Mouse (Mus musculus) left cerebral cortex, adult 2 months (tissue): Measurements from ENCODE around the gene Paqr7. TPM values are rescaled to one million over a fixed set of nuclear protein-coding genes. Genes with fewer than 3 reads are reported as not detected.

Experiments
- DNase-seq, 2 experiments: peaks; one replicate each; pipeline ENCODE4 v3.0.0; 2021 to 2022; ENCODE audit warnings: low spot score in 2 of 2, mixed read lengths in 1 of 2; ENCODE audit errors: extremely low spot score in 1 of 2
- H3K27ac ChIP-seq: fragments of 200-600 bp; 2 replicates; pipeline ENCODE4 v1.8.1; 2022
- H3K4me3 ChIP-seq: fragments of 200-600 bp; 2 replicates; pipeline ENCODE4 v1.8.1; 2022
- CTCF ChIP-seq: fragments of 200-600 bp; IDR thresholded peaks from 2 replicates; pipeline ENCODE4 v1.8.1; 2022; ENCODE audit warnings: antibody characterized with exemption, mild to moderate bottlenecking, moderate library complexity
- intact Hi-C: fragments of 180-260 bp; cut with DNase I; formaldehyde crosslinking; loops from one replicate; pipeline ENCODE4 v1.15.1; 2025
- microRNA-seq, 2 experiments: library from miRNA; unstranded; fragments of <30 nt; microRNA quantifications; one replicate each; pipeline ENCODE4 v1.2.0; 2021
- total RNA-seq, 2 experiments: library from RNA; stranded (reverse); gene quantifications; 2 replicates each; pipeline ENCODE4 v1.2.3; 2021

The Paqr7 gene
- total RNA-seq, 2 experiments from 2014 or later = 69.3 to 77.9 TPM

DNA sequence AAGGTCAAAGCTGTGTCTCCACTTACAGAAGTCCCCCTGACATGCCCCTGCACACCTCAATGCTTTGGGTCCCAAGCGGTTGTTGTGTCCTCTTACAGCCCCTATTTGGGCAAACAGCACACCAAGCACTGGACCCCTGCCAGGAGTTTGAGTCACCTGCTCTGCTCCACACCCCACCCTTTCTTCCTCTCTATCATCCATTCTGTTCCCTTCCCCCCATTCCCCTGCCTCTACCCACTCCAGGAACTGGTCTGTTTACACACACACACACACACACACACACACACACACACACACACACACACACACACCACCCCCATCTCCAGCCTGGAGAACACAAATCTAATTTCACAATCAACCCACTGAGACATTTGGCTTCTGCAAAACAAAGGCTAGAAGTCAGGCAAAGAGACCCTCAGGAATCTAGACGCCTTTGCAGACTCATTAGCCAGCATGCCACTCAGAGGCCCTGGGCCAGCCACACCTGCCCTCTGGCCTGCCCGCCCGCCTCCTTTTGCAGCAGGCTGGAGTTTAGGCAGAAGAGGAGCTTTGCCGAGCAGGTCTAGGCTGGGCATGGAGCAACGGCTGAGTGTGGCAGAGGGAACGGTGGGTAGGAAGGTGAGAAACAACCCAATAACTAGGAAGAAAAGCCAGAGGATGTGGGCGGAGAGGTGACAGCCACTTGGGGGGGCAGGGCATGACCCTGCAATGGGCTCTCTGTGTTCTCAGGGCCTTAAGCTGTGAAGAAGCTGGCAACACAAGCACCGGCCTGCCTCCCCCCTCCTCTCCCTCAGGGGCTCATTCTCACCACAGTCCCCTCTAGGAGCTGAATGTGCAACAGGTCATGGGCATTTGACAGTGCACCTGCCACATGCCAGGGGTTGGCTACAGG, 50.6 kb downstream of the Paqr7 start:
- no peak for TF ChIP-seq CTCF
- Histone ChIP-seq H3K27ac (peak overlapping the region; percentile 26; the same call in 1 of the 2 replicates), H3K4me3 (no peak overlapping the region)
- intact Hi-C loops = no loop called here
- DNase-seq = no peak

GRCm38 (mm10) chr4:134548169-134548938, 51.9 kb downstream of the Paqr7 start:
- TF ChIP-seq CTCF = no peak
- intact Hi-C loops = no loop called here

DNA sequence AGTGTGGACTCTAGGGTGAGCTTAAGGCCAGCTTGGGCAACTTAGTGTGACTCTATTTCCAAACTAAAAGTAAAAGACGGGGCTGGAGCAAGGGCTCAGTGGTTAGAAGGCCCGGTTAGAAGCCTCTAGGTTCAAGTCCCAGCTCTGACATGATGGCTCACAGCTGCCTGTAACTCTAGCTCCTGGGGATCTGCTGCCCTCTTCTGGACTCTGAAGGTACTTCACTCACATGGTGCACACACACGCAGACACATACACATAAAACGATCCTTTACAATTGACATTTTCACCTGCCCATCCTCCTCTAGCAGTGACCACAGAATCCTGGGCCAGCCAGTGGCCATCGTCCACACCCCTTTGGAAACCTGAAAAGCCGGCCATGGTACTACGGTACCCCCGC, 53.4 kb downstream of the Paqr7 start:
- Histone ChIP-seq H3K27ac (no peak overlapping the region), H3K4me3 (no peak overlapping the region)
- no peak for DNase-seq
- intact Hi-C loops = no loop called here
- TF ChIP-seq CTCF = peak; percentile 36

More at GRCm38 (mm10) chr4:134548169-134548938, 51.9 kb downstream of the Paqr7 start:
- no peak overlapping the region for H3K4me3 ChIP-seq
- DNase-seq = no peak
- H3K27ac ChIP-seq = no peak overlapping the region

DNA sequence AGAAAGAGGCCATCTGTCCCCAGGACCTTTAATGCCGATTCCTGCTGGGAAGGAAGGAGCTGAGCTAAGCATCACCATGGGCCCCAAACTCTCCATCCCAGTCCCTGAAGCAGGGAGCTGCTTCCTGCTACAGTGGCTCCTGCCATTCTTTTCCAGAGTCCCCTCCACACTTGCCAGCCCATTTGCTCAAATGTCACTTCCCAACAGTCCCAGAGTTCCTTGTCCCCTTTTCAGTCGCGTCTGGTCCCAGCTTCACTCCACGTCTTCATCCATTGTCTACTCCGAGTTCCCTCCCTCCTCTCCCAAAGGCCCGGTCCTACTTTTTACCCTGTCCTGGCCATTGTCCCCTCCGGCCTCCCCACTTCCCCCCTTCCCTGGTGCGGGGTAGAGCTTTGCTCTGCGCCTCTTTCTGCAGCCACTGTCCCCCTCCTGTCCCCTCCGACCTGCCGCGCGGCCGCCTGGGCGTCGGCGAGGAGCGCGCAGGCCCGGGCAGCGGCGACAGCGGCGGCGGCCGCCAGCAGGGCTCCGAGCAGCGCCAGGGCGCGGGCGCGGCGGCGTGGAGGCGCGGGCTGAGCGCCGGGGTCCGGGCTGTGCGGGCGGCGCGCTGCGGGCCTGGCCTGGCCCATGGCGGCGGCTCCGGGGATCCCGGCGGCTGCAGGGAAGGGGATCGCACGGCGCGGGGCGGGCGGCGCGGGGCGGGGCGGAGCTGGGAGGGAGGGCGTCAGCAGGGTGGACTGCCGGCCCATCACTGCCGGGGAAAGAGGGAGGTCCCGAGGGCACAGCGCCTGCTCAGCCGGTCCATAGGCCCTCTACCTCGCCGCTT, 55.2 kb downstream of the Paqr7 start, which contains the start of gene Selenon:
TSS of gene Selenon (minus strand) at position 673 of the 823 bp plus-strand sequence.
- H3K4me3 ChIP-seq = peak within 1 kb of the TSS; percentile 60
- peak; percentile 58 to 68 for DNase-seq
- no peak for TF ChIP-seq CTCF
- H3K27ac ChIP-seq = peak within 1 kb of the TSS; percentile 62
- intact Hi-C loops = no loop called here

GRCm38 (mm10) chr4:134553631-134554030, 57.1 kb downstream of the Paqr7 start:
- DNase-seq = no peak
- Histone ChIP-seq H3K27ac (no peak overlapping the region), H3K4me3 (no peak overlapping the region)
- intact Hi-C loops = no loop called here
- peak; percentile 40 for TF ChIP-seq CTCF

- H3K4me3 ChIP-seq = no peak overlapping the region
- H3K27ac ChIP-seq = no peak overlapping the region
- intact Hi-C loops = no loop called here
- TF ChIP-seq CTCF = peak; percentile 44
- no peak for DNase-seq
These were observed 59.6 kb downstream of the Paqr7 start for GRCm38 (mm10) chr4:134555956-134556580.

GRCm38 (mm10) chr4:134557626-134558249, 61.2 kb downstream of the Paqr7 start:
- intact Hi-C loops = no loop called here
- Histone ChIP-seq H3K27ac (no peak overlapping the region), H3K4me3 (no peak overlapping the region)
- no peak for TF ChIP-seq CTCF
- DNase-seq = no peak

DNA sequence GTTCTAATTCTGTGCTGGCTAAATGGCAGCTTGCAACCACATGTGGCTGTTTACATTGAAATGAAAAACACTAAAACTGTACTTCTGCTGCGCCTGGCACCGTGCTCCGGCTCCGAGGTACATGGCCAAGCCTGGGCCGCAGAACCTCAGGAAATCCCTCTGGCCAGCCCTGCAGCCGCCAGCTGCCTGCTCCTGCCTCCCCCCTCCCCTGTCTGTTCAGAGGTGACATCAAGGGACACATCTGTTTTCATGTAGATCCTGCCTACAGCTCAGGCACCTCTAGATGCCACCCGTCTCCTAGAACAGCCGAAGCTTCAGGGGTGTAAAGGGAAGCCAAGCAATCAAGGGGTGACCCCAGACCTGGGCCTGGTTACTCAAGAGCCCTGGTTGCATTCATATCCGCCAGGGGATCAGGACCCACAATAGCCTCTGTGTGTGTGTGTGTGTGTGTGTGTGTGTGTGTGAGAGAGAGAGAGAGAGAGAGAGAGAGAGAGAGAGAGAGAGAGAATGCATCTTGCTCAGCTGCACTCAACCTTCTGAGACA, 62.1 kb downstream of the Paqr7 start:
- no peak for TF ChIP-seq CTCF
- Histone ChIP-seq H3K27ac (no peak overlapping the region), H3K4me3 (no peak overlapping the region)
- intact Hi-C loops = no loop called here
- no peak for DNase-seq

DNA sequence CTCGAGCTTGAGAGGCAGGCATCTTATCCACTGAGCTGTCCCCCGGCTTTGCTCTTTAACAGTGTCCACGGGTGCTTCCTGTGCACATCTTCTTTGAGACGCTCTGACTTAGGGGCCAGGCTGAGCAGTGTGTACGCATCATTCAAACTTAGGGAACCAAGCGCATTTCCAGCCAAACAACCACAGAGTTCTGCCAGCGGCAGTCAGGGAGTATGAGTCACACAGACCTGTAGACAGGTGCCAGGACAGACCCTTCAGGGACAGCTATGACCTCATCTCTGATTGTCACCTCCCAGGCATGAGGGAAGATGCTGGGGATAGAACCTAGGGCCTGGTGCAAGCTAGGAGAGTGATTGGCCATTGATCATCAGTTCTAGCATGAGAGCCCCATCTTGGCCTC, 62.7 kb downstream of the Paqr7 start:
- Histone ChIP-seq H3K4me3 (no peak overlapping the region), H3K27ac (no peak overlapping the region)
- no peak for DNase-seq
- TF ChIP-seq CTCF = no peak
- intact Hi-C loops = no loop called here

Small RNA genes lying within 50 kb of the gene (microRNA-seq; reads per million reads assigned to microRNA genes)
- gene Gm23634 = 0.97 to 1.9 reads per million in 2 experiments

Other genes starting within 250 kb of the Paqr7 start
- not detected for gene Gm30191, start 249.8 kb upstream of the Paqr7 start, total RNA-seq
- 1 to 10 TPM; 3.0 to 3.6 TPM for gene Grrp1, start 242.6 kb upstream of the Paqr7 start, total RNA-seq
- gene Pdik1l, start 208.8 kb upstream of the Paqr7 start, total RNA-seq = 10 to 100 TPM; 17.5 to 20.4 TPM
- gene Trim63, start 181.6 kb upstream of the Paqr7 start, total RNA-seq = under 1 TPM; 0.21 to 0.25 TPM
- gene Slc30a2, start 153.5 kb upstream of the Paqr7 start, total RNA-seq = not detected
- 10 to 100 TPM; 46.7 to 48.9 TPM for gene Extl1, start 112.8 kb upstream of the Paqr7 start, total RNA-seq
- 1 to 10 TPM; 6.5 to 6.9 TPM for gene Pafah2, start 100.4 kb upstream of the Paqr7 start, total RNA-seq
- gene Stmn1, start 28.4 kb upstream of the Paqr7 start, total RNA-seq = 1,000 to 10,000 TPM in 1 of 2 experiments, 100 to 1,000 TPM in 1; 990 to 1,034 TPM
- under 1 TPM; 0.54 to 0.63 TPM for gene Aunip, start 14.3 kb downstream of the Paqr7 start, total RNA-seq
- 10 to 100 TPM; 60.6 to 66.1 TPM for gene Mtfr1l, start 38.7 kb downstream of the Paqr7 start, total RNA-seq
- gene Selenon, start 55.5 kb downstream of the Paqr7 start, total RNA-seq = 10 to 100 TPM; 22.2 to 23.2 TPM
- gene Man1c1, start 207.6 kb downstream of the Paqr7 start, total RNA-seq = 10 to 100 TPM; 43.1 to 43.6 TPM